18 mouse cellular contexts compared by ENCODE assay signal in genomic region chr11:117183841-117184240, GRCm38 (mm10). TPM values are rescaled to one million over a fixed set of nuclear protein-coding genes. Genes with fewer than 3 reads are reported as not detected.
DNase-seq lines count a peak whose midpoint lies in the region; ATAC-seq and TF ChIP-seq lines count a peak whose summit lies in the region.
"Had no signal": no experiment of that assay in that cellular context is flagged by ENCODE, and none has a peak within 500 bp of the region (broad histone marks: within the 10 kb centered on the region; RNA-seq: fewer than 3 reads in every experiment).

No protein-coding gene starts in this region.

- ATAC-seq in lung, postnatal 0 days: no peak
- no peak for ATAC-seq in limb, embryonic 11.5 days (ENCODE audit: insufficient number of reproducible peaks, low FRiP score, low TSS enrichment, low read depth)

- H3K36me3 ChIP-seq in kidney, adult 2 months (ENCODE audit: control insufficient read depth, insufficient read depth, low read length): no peaks in the 10 kb centered on the region
- no peaks in the 10 kb centered on the region for H3K36me3 ChIP-seq in lung, postnatal 0 days (ENCODE audit: insufficient read depth, low read length)
- no peaks in the 10 kb centered on the region for H3K36me3 ChIP-seq in MEL (ENCODE audit: control insufficient read depth in 1 of 2, insufficient read depth in 2 of 2, low read length in 2 of 2)
- H3K36me3 ChIP-seq in limb, embryonic 11.5 days (ENCODE audit: control insufficient read depth, insufficient read depth, low read length): no peaks in the 10 kb centered on the region; the same call in 1 of the 2 replicates
- H3K36me3 ChIP-seq: heart, embryonic 15.5 days; limb, embryonic 13.5 days; liver, embryonic 15.5 days; stomach, embryonic 15.5 days had no signal

- 96% methylated on average over 5 of the region's 5 CpGs for WGBS in kidney, adult 2 months
- 76% methylated on average over 5 of the region's 5 CpGs for WGBS in lung, postnatal 0 days
- WGBS in limb, embryonic 11.5 days: 81% methylated on average over 5 of the region's 5 CpGs

- TF ChIP-seq RAD21 in MEL (IDR thresholded peaks at IDR 0.05; ENCODE audit: low read depth, low read length): no peak; the same call in 1 of the 2 replicates

- H3K9ac ChIP-seq in lung, postnatal 0 days (replicated peaks; ENCODE audit: low read depth): no peak overlapping the region
- no peak overlapping the region for H3K9ac ChIP-seq in MEL (ENCODE audit: control insufficient read depth, low read depth, low read length, poor library complexity, severe bottlenecking)
- H3K9ac ChIP-seq in limb, embryonic 11.5 days (ENCODE audit: low read length): 0 out of 2 replicates have a peak overlapping the region, but pooled peaks have one; percentile 3
- H3K9ac ChIP-seq: heart, embryonic 15.5 days; limb, embryonic 13.5 days; liver, embryonic 15.5 days; stomach, embryonic 15.5 days had no signal

- TF ChIP-seq EP300 in lung, postnatal 0 days (IDR thresholded peaks at IDR 0.05): no peak
- no peak for TF ChIP-seq EP300 in MEL (IDR thresholded peaks at IDR 0.05; ENCODE audit: low read depth in 1 of 2, low read length in 2 of 2)

- no peaks in the 10 kb centered on the region for H3K4me1 ChIP-seq in kidney, adult 2 months (ENCODE audit: control insufficient read depth, insufficient read depth, low read length)
- no peaks in the 10 kb centered on the region for H3K4me1 ChIP-seq in lung, postnatal 0 days (ENCODE audit: insufficient read depth, low read depth, low read length)
- no peaks in the 10 kb centered on the region for H3K4me1 ChIP-seq in MEL (ENCODE audit: control insufficient read depth in 1 of 2, insufficient read depth in 2 of 2, low read length in 2 of 2)
- peaks cover 11% of the 10 kb centered on the region for H3K4me1 ChIP-seq in limb, embryonic 11.5 days (ENCODE audit: control insufficient read depth, insufficient read depth, low read length)
- H3K4me1 ChIP-seq: heart, embryonic 15.5 days had no signal

- no peak overlapping the region for H3K4me3 ChIP-seq in kidney, adult 2 months (ENCODE audit: insufficient read depth, low read depth, low read length)
- no peak overlapping the region for H3K4me3 ChIP-seq in lung, postnatal 0 days (ENCODE audit: low read depth, low read length)
- H3K4me3 ChIP-seq in MEL (ENCODE audit: control insufficient read depth in 1 of 2, insufficient read depth in 1 of 2, low read depth in 2 of 2, low read length in 2 of 2): no peak overlapping the region
- no peak overlapping the region for H3K4me3 ChIP-seq in limb, embryonic 11.5 days (ENCODE audit: low read depth, low read length)
- H3K4me3 ChIP-seq: heart, embryonic 15.5 days; limb, embryonic 13.5 days; liver, embryonic 15.5 days; megakaryocyte, embryonic 14.5 days; stomach, embryonic 15.5 days had no signal

- H3K9me3 ChIP-seq in lung, postnatal 0 days (ENCODE audit: low read length): no peaks in the 10 kb centered on the region
- H3K9me3 ChIP-seq in MEL (replicated peaks; ENCODE audit: insufficient read depth, low read length): no peaks in the 10 kb centered on the region
- peaks cover 11% of the 10 kb centered on the region for H3K9me3 ChIP-seq in limb, embryonic 11.5 days (ENCODE audit: control insufficient read depth, low read length)
- H3K9me3 ChIP-seq: heart, embryonic 15.5 days; liver, embryonic 15.5 days; stomach, embryonic 15.5 days had no signal

- no peak for TF ChIP-seq POLR2A in kidney, adult 2 months (IDR thresholded peaks at IDR 0.05; ENCODE audit: low read depth, low read length)
- TF ChIP-seq POLR2A in MEL (IDR thresholded peaks at IDR 0.05; ENCODE audit: control insufficient read depth in 1 of 2, insufficient read depth in 1 of 2, low read depth in 1 of 2, low read length in 2 of 2, poor library complexity in 1 of 2): no peak

- TF ChIP-seq CTCF in kidney, adult 2 months (conservative IDR thresholded peaks at IDR 0.05; ENCODE audit: insufficient read depth, insufficient read length, low read depth, low read length): 0 out of 2 replicates have a peak, but pooled peaks have one; percentile 8
- TF ChIP-seq CTCF in lung, postnatal 0 days (IDR thresholded peaks at IDR 0.05): 0 out of 2 replicates have a peak, but pooled peaks have one; percentile 7
- TF ChIP-seq CTCF in MEL (IDR thresholded peaks at IDR 0.05 in 2 of 3, conservative IDR thresholded peaks at IDR 0.05 in 1 of 3; ENCODE audit: control insufficient read depth in 1 of 3, insufficient read depth in 1 of 3, low read depth in 2 of 3, low read length in 3 of 3, poor library complexity in 1 of 3, severe bottlenecking in 1 of 3): peak in 1 of 3 experiments; percentile 23; a peak in 1 of 6 replicates

- no peak overlapping the region for H3K27ac ChIP-seq in kidney, adult 2 months (ENCODE audit: insufficient read depth, low read depth, low read length)
- H3K27ac ChIP-seq in lung, postnatal 0 days (ENCODE audit: low read length): no peak overlapping the region
- no peak overlapping the region for H3K27ac ChIP-seq in MEL (ENCODE audit: control insufficient read depth, low read depth, low read length)
- no peak overlapping the region; the same call in 1 of the 2 replicates for H3K27ac ChIP-seq in limb, embryonic 11.5 days (replicated peaks; ENCODE audit: low read depth, low read length)
- H3K27ac ChIP-seq: heart, embryonic 15.5 days; liver, embryonic 15.5 days; stomach, embryonic 15.5 days had no signal

- DNase-seq in kidney, adult 2 months: no peak
- DNase-seq in kidney, adult 8-10 months: no peak
- no peak for DNase-seq in lung, postnatal 0 days (ENCODE audit: low spot score)
- DNase-seq in lung, postnatal 10 days: no peak
- no peak for DNase-seq in MEL (ENCODE audit: low read depth, low spot score)
- DNase-seq in limb, embryonic 11.5 days (ENCODE audit: low spot score): no peak
- no peak for DNase-seq in right cerebral cortex, adult 18-20 months
- no peak for DNase-seq in cerebellum, adult 8-10 months
- DNase-seq: cerebellum, adult 9-11 months; gastrocnemius, postnatal 14 days; heart, adult 18-20 months; kidney, postnatal 25 days; thymus, adult 2 months had no signal

- no peak overlapping the region for H3K4me2 ChIP-seq in lung, postnatal 0 days (replicated peaks; ENCODE audit: low read depth, low read length)
- no peak overlapping the region for H3K4me2 ChIP-seq in limb, embryonic 11.5 days (ENCODE audit: low read depth, severe bottlenecking)
- H3K4me2 ChIP-seq: heart, embryonic 15.5 days; limb, embryonic 13.5 days; liver, embryonic 15.5 days; stomach, embryonic 15.5 days had no signal

- H3K79me2 ChIP-seq in MEL (ENCODE audit: control insufficient read depth, insufficient read depth, low read length, poor library complexity): no peaks in the 10 kb centered on the region

- H3K27me3 ChIP-seq in kidney, adult 2 months (replicated peaks; ENCODE audit: control insufficient read depth, insufficient read depth, low read length): no peaks in the 10 kb centered on the region
- H3K27me3 ChIP-seq in lung, postnatal 0 days (replicated peaks; ENCODE audit: insufficient read depth, low read length): no peaks in the 10 kb centered on the region
- H3K27me3 ChIP-seq in MEL (ENCODE audit: control insufficient read depth in 1 of 2, insufficient read depth in 2 of 2, low read length in 2 of 2): peaks cover 7 to 11% of the 10 kb centered on the region in 2 experiments
- no peaks in the 10 kb centered on the region for H3K27me3 ChIP-seq in limb, embryonic 11.5 days (ENCODE audit: control insufficient read depth, insufficient read depth, low read length)
- H3K27me3 ChIP-seq: heart, embryonic 15.5 days; limb, embryonic 13.5 days; stomach, embryonic 15.5 days had no signal

TF ChIP-seq in MEL, 35 proteins besides CTCF, POLR2A, EP300 and RAD21:
- TF ChIP-seq ZMIZ1 (IDR thresholded peaks at IDR 0.05; ENCODE audit: low read depth, low read length) (no peak), SMC3 (IDR thresholded peaks at IDR 0.05; ENCODE audit: low read depth, low read length) (peak; percentile 23; the same call in 1 of the 2 replicates), MYB (IDR thresholded peaks at IDR 0.05; ENCODE audit: low read depth, low read length) (no peak)

RNA-seq across cellular contexts. Expression of gene Sept9, which starts 15.6 kb away (rescaled TPM):
- polyA plus RNA-seq in kidney, adult 2 months (2012; rRNA removed): 22.2 and 25.9 TPM in 2 replicates
- polyA plus RNA-seq in lung, postnatal 0 days (2015; fragmentation: Nextera tagmentation; extraction: Ambion mirVana): 52.5 and 56.1 TPM in 2 replicates
- total RNA-seq in MEL (2012; rRNA removed): 163 and 205 TPM in 2 replicates
- 100 to 1,000 TPM in 1 of 2 experiments, 10 to 100 TPM in 1; 49.7 to 196 TPM for polyA plus RNA-seq in MEL (2012; ENCODE audit: insufficient read depth in 1 of 2, insufficient read length in 2 of 2, low read depth in 1 of 2, low replicate concordance in 2 of 2, missing spikeins in 1 of 2)
- polyA plus RNA-seq in limb, embryonic 11.5 days (2014; fragmentation: Nextera tagmentation; extraction: Ambion mirVana): 208 and 226 TPM in 2 replicates
